Mouse (Mus musculus) ES-Bruce4 (cell line): Measurements from ENCODE around the gene Abcf1.

Experiments
- CTCF ChIP-seq: IDR thresholded peaks from one replicate; pipeline ENCODE4 v1.8.1; 2011; ENCODE audit warnings: low read depth, low read length
- POLR2A ChIP-seq: IDR thresholded peaks from one replicate; pipeline ENCODE4 v1.8.1; 2011; ENCODE audit warnings: low read length; ENCODE audit not compliant: insufficient read depth

- TF ChIP-seq CTCF (no peak), POLR2A (no peak)
Observed at GRCm38 (mm10) chr17:35981776-35982175, 12.2 kb upstream of the Abcf1 start.
